Mouse (Mus musculus): ENCODE results near the gene Sav1. TPM values are rescaled to one million over a fixed set of nuclear protein-coding genes. Genes with fewer than 3 reads are reported as not detected.

The Sav1 gene
- polyA plus RNA-seq, 1 experiment from 2014 or later: 2.8 TPM

- H3K27ac ChIP-seq: no peak overlapping the region
- no peaks in the 10 kb centered on the region for H3K27me3 ChIP-seq
- H3K4me2 ChIP-seq (replicated peaks): peak overlapping the region; percentile 77
- H3K36me3 ChIP-seq: peaks cover 31% of the 10 kb centered on the region
- no peaks in the 10 kb centered on the region for H3K9me3 ChIP-seq
- peaks cover 28% of the 10 kb centered on the region for H3K4me1 ChIP-seq (replicated peaks)
- peak overlapping the region; percentile 93 for H3K9ac ChIP-seq (replicated peaks)
- 38% methylated on average over 4 of the region's 4 CpGs for WGBS
- no peak for ATAC-seq
- peak overlapping the region; percentile 94 for H3K4me3 ChIP-seq (replicated peaks)
These were observed 1.3 kb downstream of the Sav1 start for GRCm38 (mm10) chr12:69985546-69985945.

GRCm38 (mm10) chr12:69982874-69983273, 3.9 kb downstream of the Sav1 start:
- no peak overlapping the region for H3K27ac ChIP-seq
- no peaks in the 10 kb centered on the region for H3K27me3 ChIP-seq
- peaks cover 37% of the 10 kb centered on the region for H3K36me3 ChIP-seq
- H3K4me1 ChIP-seq (replicated peaks): peaks cover 34% of the 10 kb centered on the region
- ATAC-seq: no peak
- H3K4me2 ChIP-seq (replicated peaks): no peak overlapping the region
- H3K9ac ChIP-seq (replicated peaks): no peak overlapping the region
- no peaks in the 10 kb centered on the region for H3K9me3 ChIP-seq
- WGBS: 65% methylated on average over 5 of the region's 5 CpGs
- H3K4me3 ChIP-seq (replicated peaks): no peak overlapping the region

GRCm38 (mm10) chr12:69977376-69977998, 9.3 kb downstream of the Sav1 start:
- 79% methylated on average over 9 of the region's 9 CpGs for WGBS
- ATAC-seq: no peak
- H3K27me3 ChIP-seq: no peaks in the 10 kb centered on the region

GRCm38 (mm10) chr12:69976688-69977087, 10.1 kb downstream of the Sav1 start:
- H3K4me2 ChIP-seq (replicated peaks): no peak overlapping the region
- peaks cover 16% of the 10 kb centered on the region for H3K36me3 ChIP-seq
- 91% methylated on average over 6 of the region's 6 CpGs for WGBS

More at GRCm38 (mm10) chr12:69977376-69977998, 9.3 kb downstream of the Sav1 start:
- no peak overlapping the region for H3K4me2 ChIP-seq (replicated peaks)
- H3K4me3 ChIP-seq (replicated peaks): no peak overlapping the region
- peaks cover 19% of the 10 kb centered on the region for H3K36me3 ChIP-seq
- no peak overlapping the region for H3K27ac ChIP-seq
- peaks cover 20% of the 10 kb centered on the region for H3K4me1 ChIP-seq (replicated peaks)
- H3K9ac ChIP-seq (replicated peaks): no peak overlapping the region
- no peaks in the 10 kb centered on the region for H3K9me3 ChIP-seq

GRCm38 (mm10) chr12:69973666-69974065, 13.1 kb downstream of the Sav1 start:
- H3K4me1 ChIP-seq (replicated peaks): peaks cover 13% of the 10 kb centered on the region
- no peak overlapping the region for H3K27ac ChIP-seq
- peaks cover 27% of the 10 kb centered on the region for H3K36me3 ChIP-seq
- H3K4me2 ChIP-seq (replicated peaks): no peak overlapping the region
- no peak overlapping the region for H3K9ac ChIP-seq (replicated peaks)
- no peaks in the 10 kb centered on the region for H3K27me3 ChIP-seq
- ATAC-seq: no peak
- H3K9me3 ChIP-seq: no peaks in the 10 kb centered on the region
- no peak overlapping the region for H3K4me3 ChIP-seq (replicated peaks)

More at GRCm38 (mm10) chr12:69976688-69977087, 10.1 kb downstream of the Sav1 start:
- no peak overlapping the region for H3K9ac ChIP-seq (replicated peaks)
- no peak overlapping the region for H3K27ac ChIP-seq
- ATAC-seq: no peak
- H3K27me3 ChIP-seq: no peaks in the 10 kb centered on the region
- H3K4me3 ChIP-seq (replicated peaks): no peak overlapping the region
- H3K4me1 ChIP-seq (replicated peaks): peaks cover 18% of the 10 kb centered on the region
- no peaks in the 10 kb centered on the region for H3K9me3 ChIP-seq

- ATAC-seq: no peak
- WGBS: 67% methylated on average over 5 of the region's 5 CpGs
- peaks cover 67% of the 10 kb centered on the region for H3K36me3 ChIP-seq
These were observed 18.6 kb downstream of the Sav1 start for GRCm38 (mm10) chr12:69968154-69968553.

GRCm38 (mm10) chr12:69967112-69967511, 19.7 kb downstream of the Sav1 start:
- Histone ChIP-seq H3K9me3 (no peaks in the 10 kb centered on the region), H3K4me3 (replicated peaks) (no peak overlapping the region), H3K27me3 (no peaks in the 10 kb centered on the region), H3K36me3 (peaks cover 76% of the 10 kb centered on the region), H3K4me1 (replicated peaks) (no peaks in the 10 kb centered on the region), H3K27ac (no peak overlapping the region), H3K4me2 (replicated peaks) (no peak overlapping the region), H3K9ac (replicated peaks) (no peak overlapping the region)
- WGBS: 90% methylated on average over 6 of the region's 6 CpGs
- no peak for ATAC-seq

More at GRCm38 (mm10) chr12:69968154-69968553, 18.6 kb downstream of the Sav1 start:
- H3K9ac ChIP-seq (replicated peaks): no peak overlapping the region
- H3K9me3 ChIP-seq: no peaks in the 10 kb centered on the region
- H3K27ac ChIP-seq: no peak overlapping the region
- H3K27me3 ChIP-seq: no peaks in the 10 kb centered on the region
- H3K4me3 ChIP-seq (replicated peaks): no peak overlapping the region
- H3K4me2 ChIP-seq (replicated peaks): no peak overlapping the region
- H3K4me1 ChIP-seq (replicated peaks): no peaks in the 10 kb centered on the region

- H3K9me3 ChIP-seq: no peaks in the 10 kb centered on the region
- no peaks in the 10 kb centered on the region for H3K27me3 ChIP-seq
- H3K4me3 ChIP-seq (replicated peaks): no peak overlapping the region
- H3K9ac ChIP-seq (replicated peaks): no peak overlapping the region
- H3K36me3 ChIP-seq: peaks cover 76% of the 10 kb centered on the region
- no peak overlapping the region for H3K4me2 ChIP-seq (replicated peaks)
- H3K4me1 ChIP-seq (replicated peaks): no peaks in the 10 kb centered on the region
- 94% methylated on average over 5 of the region's 5 CpGs for WGBS
- H3K27ac ChIP-seq: no peak overlapping the region
- no peak for ATAC-seq
These were observed 20.7 kb downstream of the Sav1 start for GRCm38 (mm10) chr12:69966071-69966470.

- H3K4me2 ChIP-seq (replicated peaks): no peak overlapping the region
- H3K9me3 ChIP-seq: no peaks in the 10 kb centered on the region
- H3K36me3 ChIP-seq: peaks cover 76% of the 10 kb centered on the region
- WGBS: 91% methylated on average over 3 of the region's 3 CpGs
- H3K4me1 ChIP-seq (replicated peaks): no peaks in the 10 kb centered on the region
- H3K27me3 ChIP-seq: no peaks in the 10 kb centered on the region
- no peak overlapping the region for H3K4me3 ChIP-seq (replicated peaks)
- H3K9ac ChIP-seq (replicated peaks): no peak overlapping the region
- no peak for ATAC-seq
- H3K27ac ChIP-seq: no peak overlapping the region
These were observed 21.2 kb downstream of the Sav1 start for GRCm38 (mm10) chr12:69965644-69966043.

- 94% methylated on average over 6 of the region's 6 CpGs for WGBS
- Histone ChIP-seq H3K4me3 (replicated peaks) (no peak overlapping the region), H3K9ac (replicated peaks) (no peak overlapping the region), H3K9me3 (no peaks in the 10 kb centered on the region), H3K4me2 (replicated peaks) (no peak overlapping the region), H3K27me3 (no peaks in the 10 kb centered on the region), H3K36me3 (peaks cover 78% of the 10 kb centered on the region), H3K4me1 (replicated peaks) (no peaks in the 10 kb centered on the region), H3K27ac (no peak overlapping the region)
- ATAC-seq: no peak
These were observed 23.7 kb downstream of the Sav1 start for GRCm38 (mm10) chr12:69963141-69963540.

GRCm38 (mm10) chr12:69962468-69962867, 24.3 kb downstream of the Sav1 start:
- H3K4me1 ChIP-seq (replicated peaks): no peaks in the 10 kb centered on the region
- H3K27ac ChIP-seq: no peak overlapping the region
- ATAC-seq: no peak
- H3K4me3 ChIP-seq (replicated peaks): no peak overlapping the region
- H3K27me3 ChIP-seq: no peaks in the 10 kb centered on the region
- H3K9ac ChIP-seq (replicated peaks): no peak overlapping the region
- H3K4me2 ChIP-seq (replicated peaks): no peak overlapping the region
- peaks cover 76% of the 10 kb centered on the region for H3K36me3 ChIP-seq
- H3K9me3 ChIP-seq: no peaks in the 10 kb centered on the region
- 64% methylated on average over 4 of the region's 4 CpGs for WGBS

- Histone ChIP-seq H3K9ac (replicated peaks) (no peak overlapping the region), H3K27me3 (no peaks in the 10 kb centered on the region), H3K36me3 (peaks cover 57% of the 10 kb centered on the region), H3K4me2 (replicated peaks) (no peak overlapping the region), H3K9me3 (no peaks in the 10 kb centered on the region), H3K4me1 (replicated peaks) (no peaks in the 10 kb centered on the region), H3K4me3 (replicated peaks) (no peak overlapping the region), H3K27ac (no peak overlapping the region)
- WGBS: 87% methylated on average over 2 of the region's 2 CpGs
- ATAC-seq: no peak
These were observed 29.4 kb downstream of the Sav1 start for GRCm38 (mm10) chr12:69957378-69957777.

GRCm38 (mm10) chr12:69947502-69947901, 39.3 kb downstream of the Sav1 start:
- Histone ChIP-seq H3K4me2 (replicated peaks) (no peak overlapping the region), H3K36me3 (peaks cover 43% of the 10 kb centered on the region), H3K9me3 (no peaks in the 10 kb centered on the region), H3K9ac (replicated peaks) (no peak overlapping the region), H3K4me1 (replicated peaks) (no peaks in the 10 kb centered on the region), H3K27ac (no peak overlapping the region), H3K4me3 (replicated peaks) (no peak overlapping the region), H3K27me3 (no peaks in the 10 kb centered on the region)
- 84% methylated on average over 3 of the region's 3 CpGs for WGBS
- ATAC-seq: no peak

Measured in midbrain, embryonic 13.5 days (tissue).